Mouse (Mus musculus): ENCODE results near the gene Krt15. TPM values are rescaled to one million over a fixed set of nuclear protein-coding genes. Genes with fewer than 3 reads are reported as not detected.

Gene Krt15
- polyA plus RNA-seq, 1 experiment from 2014 or later = 0.98 TPM

GRCm38 (mm10) chr11:100113742-100114029 lies 22.0 kb downstream of the Krt15 start:
- no peak overlapping the region for H3K27ac ChIP-seq
- H3K9ac ChIP-seq (replicated peaks) = no peak overlapping the region
- no peaks in the 10 kb centered on the region for H3K36me3 ChIP-seq
- no peaks in the 10 kb centered on the region for H3K27me3 ChIP-seq
- no peak overlapping the region for H3K4me3 ChIP-seq (replicated peaks)
- H3K4me2 ChIP-seq (replicated peaks) = no peak overlapping the region
- 74% methylated on average over 2 of the region's 2 CpGs for WGBS
- no peak for ATAC-seq
- H3K4me1 ChIP-seq (replicated peaks) = no peaks in the 10 kb centered on the region
- no peaks in the 10 kb centered on the region for H3K9me3 ChIP-seq

- no peaks in the 10 kb centered on the region for H3K27me3 ChIP-seq
- no peak overlapping the region for H3K27ac ChIP-seq
- H3K9ac ChIP-seq (replicated peaks) = no peak overlapping the region
- no peak overlapping the region for H3K4me2 ChIP-seq (replicated peaks)
- no peaks in the 10 kb centered on the region for H3K9me3 ChIP-seq
- H3K4me1 ChIP-seq (replicated peaks) = no peaks in the 10 kb centered on the region
- H3K36me3 ChIP-seq = no peaks in the 10 kb centered on the region
- H3K4me3 ChIP-seq (replicated peaks) = no peak overlapping the region
- WGBS = 84% methylated on average over 11 of the region's 11 CpGs
- no peak for ATAC-seq
Measured at GRCm38 (mm10) chr11:100112935-100113741, 22.6 kb downstream of the Krt15 start.

GRCm38 (mm10) chr11:100105576-100106122 lies 30.1 kb downstream of the Krt15 start, which contains the start of gene Krt36:
Krt36 (minus strand) TSS chr11:100105626.
- Histone ChIP-seq H3K27me3 (no peaks in the 10 kb centered on the region), H3K27ac (no peak within 1 kb of the TSS), H3K4me2 (replicated peaks) (no peak within 1 kb of the TSS), H3K36me3 (no peaks in the 10 kb centered on the region), H3K9ac (replicated peaks) (no peak within 1 kb of the TSS), H3K4me3 (replicated peaks) (no peak within 1 kb of the TSS), H3K4me1 (replicated peaks) (0 out of 2 replicates have a peak, but pooled peaks cover 2% of the 10 kb centered on the region), H3K9me3 (no peaks in the 10 kb centered on the region)
- 91% methylated on average over 6 of the region's 6 CpGs for WGBS
- ATAC-seq = no peak

- Histone ChIP-seq H3K9me3 (no peaks in the 10 kb centered on the region), H3K27ac (no peak overlapping the region), H3K9ac (replicated peaks) (no peak overlapping the region), H3K4me3 (replicated peaks) (no peak overlapping the region), H3K36me3 (no peaks in the 10 kb centered on the region), H3K27me3 (no peaks in the 10 kb centered on the region), H3K4me2 (replicated peaks) (no peak overlapping the region), H3K4me1 (replicated peaks) (0 out of 2 replicates have a peak, but pooled peaks cover 8% of the 10 kb centered on the region)
- 68% methylated on average over 15 of the region's 15 CpGs for WGBS
- no peak for ATAC-seq
Measured at GRCm38 (mm10) chr11:100102693-100103429, 32.9 kb downstream of the Krt15 start.

GRCm38 (mm10) chr11:100100391-100100790 lies 35.3 kb downstream of the Krt15 start:
- Histone ChIP-seq H3K4me1 (replicated peaks) (0 out of 2 replicates have a peak, but pooled peaks cover 8% of the 10 kb centered on the region), H3K9ac (replicated peaks) (no peak overlapping the region), H3K4me2 (replicated peaks) (no peak overlapping the region), H3K27me3 (no peaks in the 10 kb centered on the region), H3K36me3 (no peaks in the 10 kb centered on the region), H3K4me3 (replicated peaks) (no peak overlapping the region), H3K27ac (no peak overlapping the region), H3K9me3 (no peaks in the 10 kb centered on the region)
- 85% methylated on average over 4 of the region's 4 CpGs for WGBS
- no peak for ATAC-seq

- H3K9ac ChIP-seq (replicated peaks) = no peak overlapping the region
- no peaks in the 10 kb centered on the region for H3K27me3 ChIP-seq
- no peak overlapping the region for H3K4me2 ChIP-seq (replicated peaks)
- no peak overlapping the region for H3K27ac ChIP-seq
- WGBS = 70% methylated on average over 9 of the region's 9 CpGs
- no peak overlapping the region for H3K4me3 ChIP-seq (replicated peaks)
- no peaks in the 10 kb centered on the region for H3K9me3 ChIP-seq
- ATAC-seq = no peak
- no peaks in the 10 kb centered on the region for H3K36me3 ChIP-seq
- 0 out of 2 replicates have a peak, but pooled peaks cover 6% of the 10 kb centered on the region for H3K4me1 ChIP-seq (replicated peaks)
Measured at GRCm38 (mm10) chr11:100097819-100098218, 37.9 kb downstream of the Krt15 start.

- ATAC-seq = no peak
- Histone ChIP-seq H3K9me3 (no peaks in the 10 kb centered on the region), H3K27me3 (no peaks in the 10 kb centered on the region), H3K4me3 (replicated peaks) (no peak within 1 kb of the TSS), H3K4me1 (replicated peaks) (0 out of 2 replicates have a peak, but pooled peaks cover 6% of the 10 kb centered on the region), H3K9ac (replicated peaks) (no peak within 1 kb of the TSS), H3K4me2 (replicated peaks) (no peak within 1 kb of the TSS), H3K36me3 (no peaks in the 10 kb centered on the region), H3K27ac (no peak within 1 kb of the TSS)
- 88% methylated on average over 9 of the region's 9 CpGs for WGBS
Measured at GRCm38 (mm10) chr11:100096141-100096540, 39.6 kb downstream of the Krt15 start, which contains the start of gene Krt35. Krt35 (minus strand) TSS chr11:100096241.

GRCm38 (mm10) chr11:100088378-100089025 lies 47.2 kb downstream of the Krt15 start:
- no peaks in the 10 kb centered on the region for H3K4me1 ChIP-seq (replicated peaks)
- no peak overlapping the region for H3K4me3 ChIP-seq (replicated peaks)
- no peaks in the 10 kb centered on the region for H3K9me3 ChIP-seq
- ATAC-seq = no peak
- H3K9ac ChIP-seq (replicated peaks) = no peak overlapping the region
- H3K27me3 ChIP-seq = no peaks in the 10 kb centered on the region
- no peak overlapping the region for H3K27ac ChIP-seq
- H3K36me3 ChIP-seq = no peaks in the 10 kb centered on the region
- H3K4me2 ChIP-seq (replicated peaks) = no peak overlapping the region
- 70% methylated on average over 7 of the region's 7 CpGs for WGBS

GRCm38 (mm10) chr11:100087861-100088260 lies 47.9 kb downstream of the Krt15 start, which contains the start of gene Krt32:
Krt32 (minus strand) TSS chr11:100088226.
- WGBS = 89% methylated on average over 10 of the region's 10 CpGs
- no peak within 1 kb of the TSS for H3K4me3 ChIP-seq (replicated peaks)
- ATAC-seq = no peak
- H3K9ac ChIP-seq (replicated peaks) = no peak within 1 kb of the TSS
- H3K4me2 ChIP-seq (replicated peaks) = no peak within 1 kb of the TSS
- H3K27me3 ChIP-seq = no peaks in the 10 kb centered on the region
- H3K9me3 ChIP-seq = no peaks in the 10 kb centered on the region
- no peaks in the 10 kb centered on the region for H3K4me1 ChIP-seq (replicated peaks)
- no peaks in the 10 kb centered on the region for H3K36me3 ChIP-seq
- H3K27ac ChIP-seq = no peak within 1 kb of the TSS

Measured in midbrain, embryonic 13.5 days (tissue).